Mouse (Mus musculus) yolk sac, embryonic 10.5 days (tissue): Measurements from ENCODE around the gene Grm6.

ENCODE experiments used
- DNase-seq: peaks from one replicate; pipeline ENCODE4 v3.0.0-alpha.2; 2017; ENCODE audit warnings: low spot score

The Grm6 gene

DNA sequence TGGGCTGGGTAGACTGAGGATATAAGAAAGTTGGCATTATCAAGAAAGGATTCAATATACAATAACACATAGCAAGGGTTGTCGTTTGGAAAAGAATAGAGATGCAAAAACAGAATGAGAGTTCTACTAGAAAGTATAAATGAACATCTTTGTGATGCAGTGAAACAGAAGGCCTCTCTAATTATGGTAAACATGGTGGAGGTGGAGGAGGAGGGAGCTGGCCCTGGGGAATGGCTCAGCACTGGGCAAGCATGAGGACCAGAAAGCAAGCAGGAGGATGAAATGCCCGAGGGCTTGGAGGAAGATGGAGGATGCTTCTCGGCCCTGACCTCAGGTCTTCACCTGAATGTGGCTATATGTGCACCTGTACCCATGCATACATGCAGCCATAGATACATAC is 64.0 kb downstream of the Grm6 start:
- no peak for DNase-seq
